Mouse (Mus musculus): ENCODE data around the gene Pecr.
"Not testable (repeated sequence)": the region's sequence is repeated elsewhere in the genome, so short reads cannot be mapped to it uniquely, and the experiment has no call there.

Gene Pecr

DNA sequence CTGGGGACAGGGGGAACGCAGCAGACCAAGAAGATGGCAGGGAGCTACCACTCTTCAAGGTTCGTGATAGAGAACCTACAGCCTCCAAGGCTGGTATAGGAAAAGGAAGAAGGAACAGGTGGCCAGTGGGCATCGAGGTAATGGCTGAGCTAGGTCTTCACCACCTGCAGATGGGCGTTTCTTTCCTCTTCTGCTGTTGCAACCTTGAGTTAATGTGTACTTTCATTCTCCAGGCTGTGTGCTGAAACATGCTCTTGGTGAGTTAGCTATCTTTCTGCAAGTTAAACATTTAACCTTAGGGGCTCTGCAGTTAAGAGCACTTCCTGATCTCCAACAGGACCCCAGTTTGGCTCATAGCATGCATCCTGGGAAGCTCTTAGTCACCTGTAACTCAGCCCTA is 3.8 kb upstream of the Pecr start:
- DNase-seq (ENCODE audit: low read depth, low spot score) = no peak

DNA sequence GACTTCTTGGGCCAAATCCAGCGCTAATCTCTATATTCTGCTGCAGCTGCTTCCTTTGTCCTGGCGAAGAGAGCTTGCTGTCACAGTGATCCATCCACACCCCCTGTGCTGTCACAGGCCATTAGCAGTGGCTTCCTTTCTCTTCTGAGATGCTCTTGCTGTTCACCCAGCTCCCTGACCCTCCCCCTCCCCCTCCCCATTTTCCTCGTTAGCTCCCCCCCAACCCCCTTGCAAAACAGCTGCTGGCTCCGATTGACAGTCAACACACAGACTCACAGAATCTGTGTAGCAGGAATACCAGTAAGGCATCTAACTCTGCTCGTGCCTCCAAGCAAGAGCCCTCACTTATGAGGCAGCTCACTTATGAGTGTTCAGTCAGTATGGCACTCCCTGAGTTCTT is 2.8 kb upstream of the Pecr start:
- no peak for DNase-seq (ENCODE audit: low read depth, low spot score)

DNA sequence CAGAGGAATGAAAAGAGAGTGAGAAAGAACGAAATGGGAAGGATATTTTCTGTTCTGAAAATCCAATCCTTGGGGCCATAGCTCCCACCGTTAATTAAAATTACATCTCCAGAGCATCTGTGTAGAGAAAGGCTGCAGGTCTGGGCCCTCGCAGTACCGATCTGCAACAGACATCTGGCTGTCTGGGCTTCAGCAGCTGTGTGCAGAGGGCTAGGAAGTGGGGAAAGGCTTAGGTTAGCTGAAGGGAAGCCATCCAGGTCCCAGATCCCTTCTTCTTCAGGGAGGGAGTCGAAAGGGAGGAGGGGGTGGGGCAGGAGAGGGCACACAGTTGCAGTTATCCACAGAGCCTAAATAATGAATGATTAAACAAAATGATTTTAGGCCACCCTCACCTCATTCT is 425 bp upstream of the Pecr start:
- no peak for DNase-seq (ENCODE audit: low read depth, low spot score)

- no peak for DNase-seq (ENCODE audit: low read depth, low spot score)
Observed at GRCm38 (mm10) chr1:72282604-72283003, 1.5 kb downstream of the Pecr start.

DNA sequence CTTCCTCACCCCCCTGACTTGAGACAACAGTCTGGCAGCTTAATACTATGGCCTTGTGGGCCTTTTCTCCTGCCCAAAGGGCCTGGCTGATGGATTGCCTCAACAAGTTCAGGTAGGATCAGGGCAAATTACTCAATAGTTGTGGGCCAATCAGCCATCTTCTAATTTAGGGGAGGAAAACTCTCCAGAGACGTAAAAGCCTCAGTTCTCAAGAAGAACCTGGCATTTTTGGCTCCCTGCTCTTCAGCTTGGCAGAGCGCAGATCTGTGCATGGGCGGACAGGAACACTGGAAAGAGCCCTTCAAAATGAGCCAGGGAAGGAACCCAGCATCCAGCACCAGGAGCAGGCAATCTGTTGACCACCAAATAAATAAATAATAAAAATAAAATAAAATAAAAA is 6.0 kb downstream of the Pecr start:
- no peak for DNase-seq (ENCODE audit: low read depth, low spot score)

GRCm38 (mm10) chr1:72263099-72263498 is 21.0 kb downstream of the Pecr start:
- no peak for DNase-seq (ENCODE audit: low read depth, low spot score)

- no peak for DNase-seq (ENCODE audit: low read depth, low spot score)
Observed at GRCm38 (mm10) chr1:72256381-72257256, 27.5 kb downstream of the Pecr start.

- DNase-seq (ENCODE audit: low read depth, low spot score) = no peak
Observed at GRCm38 (mm10) chr1:72255854-72256175, 28.3 kb downstream of the Pecr start.

- no peak for DNase-seq (ENCODE audit: low read depth, low spot score)
Observed at GRCm38 (mm10) chr1:72255062-72255853, 28.9 kb downstream of the Pecr start.

- DNase-seq (ENCODE audit: low read depth, low spot score) = peak; percentile 79
Observed at GRCm38 (mm10) chr1:72254545-72255061, 29.5 kb downstream of the Pecr start.

- DNase-seq (ENCODE audit: low read depth, low spot score) = no peak
Observed at GRCm38 (mm10) chr1:72253881-72254491, 30.1 kb downstream of the Pecr start.

DNA sequence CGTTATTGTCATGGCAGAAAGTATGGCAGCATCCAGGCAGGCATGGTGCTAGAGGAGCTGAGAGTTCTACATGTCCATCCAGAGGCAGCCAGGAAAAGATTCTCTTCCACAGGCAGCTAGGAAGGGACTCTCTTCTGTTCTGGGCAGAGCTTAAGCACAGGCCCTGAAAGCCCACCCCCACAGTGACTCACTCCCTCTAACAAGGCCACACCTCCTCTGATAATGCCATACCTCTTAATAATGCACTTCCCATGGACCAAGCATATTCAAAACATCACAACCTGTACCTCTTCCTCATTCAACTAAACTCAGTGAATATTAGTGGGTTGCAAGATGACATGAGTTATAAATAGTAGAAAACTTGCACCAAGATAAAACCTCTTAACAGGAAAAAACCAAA is 32.3 kb downstream of the Pecr start:
- DNase-seq (ENCODE audit: low read depth, low spot score) = no peak

DNA sequence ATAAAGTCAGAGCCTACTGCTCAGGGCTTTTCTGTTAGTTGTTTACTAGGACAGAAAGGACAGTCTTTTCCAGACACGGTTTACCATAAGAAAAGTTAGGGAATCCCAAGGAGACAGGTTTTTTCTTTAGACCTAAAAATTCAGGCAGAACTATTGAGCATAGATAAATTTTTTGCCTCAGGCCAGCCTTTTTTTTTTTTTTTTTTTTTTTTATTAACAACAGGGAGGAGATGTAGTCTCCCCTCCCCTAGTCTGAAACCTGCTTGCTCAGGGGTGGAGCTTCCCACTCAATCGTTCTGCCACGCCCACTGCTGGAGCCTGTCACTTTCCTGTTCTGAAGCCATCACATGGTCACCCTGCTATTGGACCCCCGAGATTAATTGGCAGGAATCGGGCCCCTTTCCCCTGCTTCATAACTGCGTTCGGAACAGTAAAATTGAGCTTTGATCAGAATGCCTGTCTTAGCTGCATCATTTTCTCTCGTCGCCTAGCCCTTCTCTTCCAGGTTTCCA is 35.8 kb downstream of the Pecr start:
- DNase-seq (ENCODE audit: low read depth, low spot score) = not testable (repeated sequence)

DNA sequence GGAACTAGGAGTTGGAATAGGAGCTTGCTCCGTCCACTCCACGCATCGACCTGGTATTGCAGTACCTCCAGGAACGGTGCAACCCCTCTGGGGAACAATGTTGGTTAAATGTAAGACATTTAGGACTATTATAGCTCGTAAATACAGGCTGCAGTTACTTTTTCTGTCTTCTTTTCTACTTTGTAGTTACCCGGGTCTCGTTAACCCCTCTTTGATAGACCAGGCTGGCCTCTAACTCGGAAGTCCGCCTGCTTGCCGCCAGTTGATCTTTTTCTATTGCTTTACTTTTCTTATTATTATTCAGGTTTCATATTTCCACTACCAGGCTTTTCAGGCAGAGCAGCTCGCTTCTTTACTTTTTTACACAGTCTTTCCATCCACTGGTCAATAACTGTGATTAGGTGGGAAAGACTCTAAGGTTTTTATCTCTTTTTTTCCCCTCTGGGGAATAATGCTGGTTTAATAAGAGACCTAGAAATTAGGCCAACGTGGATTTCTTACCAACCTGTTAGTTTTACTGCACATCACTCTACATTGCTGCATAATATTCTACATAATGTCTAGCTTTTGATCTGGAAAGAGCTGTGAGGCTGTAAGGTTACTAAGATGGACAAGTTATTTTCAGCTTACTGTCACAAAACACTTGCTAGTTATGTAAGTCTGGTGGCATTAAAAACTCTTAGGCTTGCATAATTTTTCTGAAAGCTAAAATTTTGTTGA is 39.6 kb downstream of the Pecr start:
- DNase-seq (ENCODE audit: low read depth, low spot score) = no peak

GRCm38 (mm10) chr1:72243656-72244316 is 40.3 kb downstream of the Pecr start:
- DNase-seq (ENCODE audit: low read depth, low spot score) = peak; percentile 96

GRCm38 (mm10) chr1:72242581-72243143 is 41.5 kb downstream of the Pecr start:
- no peak for DNase-seq (ENCODE audit: low read depth, low spot score)

- DNase-seq (ENCODE audit: low read depth, low spot score) = not testable (repeated sequence)
Observed at GRCm38 (mm10) chr1:72239113-72239512, 45.0 kb downstream of the Pecr start.

DNA sequence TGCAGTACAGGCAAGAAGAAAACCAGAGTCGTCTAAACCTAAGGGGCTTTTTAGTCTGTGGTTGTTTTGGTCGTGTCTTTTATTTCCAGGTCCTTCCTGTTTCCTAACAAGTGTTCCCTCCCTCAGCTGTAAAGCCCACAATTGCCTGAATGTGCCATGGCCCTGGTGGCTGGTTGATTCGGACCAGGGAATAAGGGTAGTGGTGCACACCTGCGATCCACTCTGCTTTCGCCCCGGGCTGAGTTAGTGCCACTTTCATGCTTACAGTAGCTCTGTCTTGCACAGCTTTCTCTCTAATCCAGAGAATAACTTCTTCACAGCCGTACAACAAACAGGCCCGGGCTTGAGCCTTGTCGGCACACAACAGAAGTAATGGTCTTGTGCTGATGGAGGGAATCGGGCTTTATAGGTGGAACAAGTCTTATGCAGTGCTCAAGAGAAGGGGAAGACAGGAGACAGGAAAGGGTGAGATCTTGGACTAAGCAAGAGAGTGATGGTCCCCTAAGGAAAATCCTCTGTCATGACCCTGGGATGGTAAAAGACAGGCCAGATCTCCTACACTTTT is 46.0 kb downstream of the Pecr start:
- no peak for DNase-seq (ENCODE audit: low read depth, low spot score)

- no peak for DNase-seq (ENCODE audit: low read depth, low spot score)
Observed at GRCm38 (mm10) chr1:72237007-72237775, 46.9 kb downstream of the Pecr start.

Data from retina, adult 2 months (tissue).